Mouse (Mus musculus) adrenal gland (tissue): Measurements from ENCODE around the gene Xpr1.

Experiments used
- intact Hi-C: fragments of 180-260 bp; cut with DNase I; formaldehyde crosslinking; loops from one replicate; pipeline ENCODE4 v1.15.1; 2025
- long read RNA-seq, 2 experiments: library from polyadenylated mRNA; unstranded; transcript quantifications; one replicate each; pipeline ENCODE4 v2.0.0; 2020; ENCODE audit warnings: borderline replicate concordance in 1 of 2; ENCODE audit not compliant: insufficient replicate concordance in 1 of 2

The Xpr1 gene
- long read RNA-seq, experiment 1, partial matches to known transcripts, result 1 of 4 reads
- long read RNA-seq, experiment 1, other reads (novel, unspliced or antisense), result 3 of 4 reads
- long read RNA-seq, experiment 2, partial matches to known transcripts, result 1 of 5 reads
- long read RNA-seq, experiment 2, other reads (novel, unspliced or antisense), result 3 of 5 reads

GRCm38 (mm10) chr1:155416701-155417677 lies at the start of gene Xpr1:
Gene Xpr1 (minus strand): TSS chr1:155417415.
- intact Hi-C loops, result no loop called here

- intact Hi-C loops, result no loop called here
Observed at GRCm38 (mm10) chr1:155463442-155463841, 46.2 kb upstream of the Xpr1 start.

DNA sequence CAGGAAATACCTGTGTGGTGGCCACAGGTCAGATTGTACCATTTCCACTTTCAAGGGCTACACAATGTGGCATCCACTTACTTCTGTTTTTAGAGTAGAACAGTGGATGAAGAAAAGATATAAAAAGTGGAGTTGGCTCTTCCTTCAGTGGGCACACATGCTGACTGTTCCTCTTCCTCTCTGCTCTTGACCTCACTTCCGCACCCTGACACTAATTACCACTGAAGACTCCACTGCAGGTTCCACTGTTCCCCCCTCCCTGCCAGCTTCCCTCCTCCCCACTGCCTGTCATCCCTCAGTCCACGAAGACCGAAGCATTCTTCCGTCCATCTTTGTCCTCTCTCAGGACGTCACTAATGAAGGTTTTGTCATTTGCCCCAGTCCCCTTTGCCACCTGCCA lies 45.4 kb upstream of the Xpr1 start:
- intact Hi-C loops, result no loop called here

DNA sequence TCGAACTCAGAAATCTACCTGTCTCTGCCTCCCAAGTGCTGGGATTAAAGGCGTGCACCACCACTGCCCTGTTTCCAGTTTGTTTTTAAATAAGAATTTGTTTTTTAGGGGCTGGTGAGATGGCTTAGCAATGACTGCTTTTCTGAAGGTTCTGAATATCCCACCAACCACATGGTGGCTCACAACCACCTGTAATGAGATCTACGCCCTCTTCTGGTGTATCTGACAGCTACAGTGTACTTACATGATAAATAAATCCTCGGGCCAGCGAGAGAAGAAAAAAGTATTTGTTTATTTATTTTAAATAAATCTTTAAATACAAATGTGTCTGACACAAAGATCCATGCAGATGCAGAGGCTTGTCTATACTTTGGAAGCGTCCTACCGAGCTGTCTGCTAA lies 40.3 kb upstream of the Xpr1 start:
- intact Hi-C loops, result no loop called here

DNA sequence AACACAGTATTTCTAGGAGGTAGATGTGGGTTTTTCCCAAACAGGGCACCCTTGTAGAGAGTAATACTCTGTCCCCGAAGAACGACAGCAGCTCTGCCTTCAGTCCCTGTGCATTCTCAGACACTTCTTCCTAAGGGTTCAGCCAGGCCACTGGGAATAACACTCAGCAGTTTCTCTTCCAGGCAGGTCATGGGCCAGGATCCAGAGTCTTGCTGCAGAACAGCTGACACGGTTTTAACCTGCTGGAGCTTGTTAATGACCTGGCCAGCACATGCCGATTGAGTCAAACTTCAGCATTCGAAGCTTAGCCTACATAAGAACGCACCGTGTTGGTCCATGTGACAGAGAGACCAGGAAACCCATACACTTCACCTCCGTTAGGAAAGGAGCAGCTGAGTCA lies 36.0 kb upstream of the Xpr1 start:
- intact Hi-C loops, result no loop called here

- intact Hi-C loops, result no loop called here
Observed at GRCm38 (mm10) chr1:155448932-155449331, 31.7 kb upstream of the Xpr1 start.

DNA sequence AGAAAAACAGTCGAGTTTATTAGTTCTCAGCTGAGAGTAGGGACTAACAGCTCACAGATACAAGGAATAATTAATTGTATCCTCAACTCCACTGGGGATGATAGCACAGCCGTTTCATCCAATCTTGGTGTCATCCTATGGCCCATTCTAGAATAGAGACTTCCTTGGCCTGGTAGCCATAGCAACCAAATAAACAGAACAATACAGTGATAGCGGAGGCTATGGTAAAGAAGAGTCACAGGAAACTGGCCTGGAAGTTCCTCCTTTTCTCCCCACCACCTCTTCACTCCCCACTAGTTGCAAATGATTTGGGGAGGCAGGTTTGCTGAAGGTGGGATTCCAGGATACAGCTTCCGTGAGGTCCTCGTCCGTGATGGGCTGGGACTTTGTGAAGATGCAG lies 30.1 kb upstream of the Xpr1 start:
- intact Hi-C loops, result no loop called here

GRCm38 (mm10) chr1:155443115-155443514 lies 25.9 kb upstream of the Xpr1 start:
- intact Hi-C loops, result no loop called here

GRCm38 (mm10) chr1:155442521-155443001 lies 25.3 kb upstream of the Xpr1 start:
- intact Hi-C loops, result no loop called here

DNA sequence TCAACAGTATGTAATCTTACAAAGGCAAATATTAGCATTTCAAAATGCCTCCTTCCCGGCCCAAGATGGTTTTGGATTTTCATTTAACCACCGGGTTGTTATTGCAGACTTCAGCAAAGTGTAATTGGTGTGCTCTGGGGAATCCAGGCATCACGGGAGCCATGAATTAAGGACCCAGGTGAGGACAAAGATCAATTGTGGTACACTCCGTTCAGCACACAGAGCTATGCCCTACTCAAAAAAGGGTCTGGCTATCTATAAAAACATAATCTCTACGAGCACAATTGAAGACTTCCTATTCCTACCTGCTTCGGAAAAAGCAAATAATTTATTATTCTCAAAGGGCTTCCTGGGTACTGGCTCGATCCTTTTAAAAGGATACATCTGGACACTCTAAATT lies 22.3 kb upstream of the Xpr1 start:
- intact Hi-C loops, result no loop called here

- intact Hi-C loops, result no loop called here
Observed at GRCm38 (mm10) chr1:155438525-155438924, 21.3 kb upstream of the Xpr1 start.

DNA sequence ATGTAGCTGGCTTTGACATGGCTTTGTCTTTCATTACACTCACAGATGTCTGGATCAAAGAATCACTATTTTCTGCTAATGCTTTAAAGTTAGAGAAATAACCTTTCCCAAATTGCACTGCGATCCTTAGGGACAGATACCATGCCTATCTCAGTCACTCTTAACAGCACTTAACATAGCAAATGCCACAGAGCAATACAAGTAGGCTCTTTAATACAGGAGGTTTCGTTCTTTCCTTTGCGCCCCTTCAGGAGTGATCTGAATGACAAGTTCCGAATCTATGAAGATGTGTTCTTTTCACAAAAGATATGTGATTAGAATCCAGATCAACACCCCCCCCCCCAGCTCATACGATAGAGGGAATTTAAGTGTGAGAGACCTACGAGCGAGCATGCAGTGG lies 12.1 kb upstream of the Xpr1 start:
- intact Hi-C loops, result no loop called here

DNA sequence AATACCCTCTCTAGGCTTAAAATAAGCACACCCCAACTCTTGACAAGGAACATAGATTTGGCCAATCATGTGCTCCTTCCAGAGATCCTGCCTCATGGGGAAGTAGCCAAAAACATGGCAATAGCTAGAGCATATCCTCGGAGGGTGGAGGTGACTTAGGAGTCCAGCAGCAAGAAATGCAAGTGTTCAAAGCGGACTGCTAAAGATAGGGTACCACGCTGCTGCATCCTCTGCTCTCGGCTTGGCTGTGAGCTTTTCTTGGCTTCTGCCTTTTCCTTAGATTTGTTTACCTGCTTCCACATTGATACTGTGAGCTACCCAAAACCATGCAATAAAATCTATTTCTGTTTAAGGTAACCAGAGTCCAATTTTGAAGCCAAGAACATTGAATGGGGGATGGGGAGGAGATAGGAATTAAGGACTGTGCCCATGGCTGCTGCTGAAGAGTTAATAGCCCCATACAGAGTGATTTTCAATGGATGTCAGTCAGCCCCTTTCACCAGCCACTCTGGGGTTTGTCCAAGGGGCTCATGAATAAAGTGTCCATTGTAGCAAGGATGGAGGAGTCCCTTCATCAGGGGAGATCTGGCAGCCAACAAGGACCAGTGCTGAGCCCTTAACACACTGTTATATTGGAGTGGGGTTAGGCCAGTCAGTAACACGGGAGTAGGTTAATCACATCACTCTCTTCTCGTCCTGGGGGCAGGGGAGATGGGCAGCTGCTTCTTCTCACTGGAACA lies 10.1 kb upstream of the Xpr1 start:
- intact Hi-C loops, result no loop called here

- intact Hi-C loops, result no loop called here
Observed at GRCm38 (mm10) chr1:155425743-155426315, 8.6 kb upstream of the Xpr1 start.

- intact Hi-C loops, result no loop called here
Observed at GRCm38 (mm10) chr1:155425285-155425684, 8.1 kb upstream of the Xpr1 start.

DNA sequence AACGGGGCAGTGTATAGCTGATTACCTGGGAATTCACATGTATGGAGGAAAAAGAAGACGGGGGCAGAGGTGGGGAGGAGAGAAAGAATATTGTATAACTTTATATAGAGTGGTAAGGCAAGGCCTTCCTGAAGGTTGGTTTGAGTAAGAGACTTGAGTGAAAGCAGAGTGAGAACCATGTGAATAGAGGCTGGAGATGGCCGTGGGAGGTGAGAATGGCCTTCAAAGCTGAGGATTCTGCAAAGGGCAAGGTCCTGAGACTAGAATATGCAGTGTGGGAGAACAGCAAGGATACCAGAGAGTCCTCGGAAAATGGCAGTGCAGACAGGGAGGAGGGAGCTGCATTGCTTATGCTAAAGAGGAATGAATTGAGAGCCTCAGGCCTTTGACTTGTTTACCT lies 6.6 kb upstream of the Xpr1 start:
- intact Hi-C loops, result loop anchor here (5.0 kb wide), 1 partner anchor 108 kb away; no protein-coding TSS in a partner anchor

DNA sequence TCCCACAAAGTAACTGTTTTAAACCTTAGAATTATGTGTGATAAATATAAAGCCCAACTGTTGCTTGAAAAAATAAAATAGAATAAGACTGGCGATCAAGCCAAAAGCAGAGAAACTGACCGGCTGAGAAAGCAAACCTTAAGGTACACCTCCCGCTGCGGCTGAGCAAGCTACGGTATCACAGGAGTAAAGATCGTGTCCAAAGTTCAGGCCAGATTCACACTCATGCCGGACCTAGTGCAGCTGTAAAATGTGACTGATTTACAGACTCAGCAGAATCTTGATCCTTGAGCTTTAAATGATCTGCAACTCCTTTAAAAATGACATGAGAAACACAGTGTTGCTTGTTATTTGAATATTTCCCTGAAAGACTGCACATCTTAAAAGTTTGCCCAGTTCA lies 4.8 kb upstream of the Xpr1 start:
- intact Hi-C loops, result loop anchor here (5.0 kb wide), 1 partner anchor 110 kb away; no protein-coding TSS in a partner anchor

DNA sequence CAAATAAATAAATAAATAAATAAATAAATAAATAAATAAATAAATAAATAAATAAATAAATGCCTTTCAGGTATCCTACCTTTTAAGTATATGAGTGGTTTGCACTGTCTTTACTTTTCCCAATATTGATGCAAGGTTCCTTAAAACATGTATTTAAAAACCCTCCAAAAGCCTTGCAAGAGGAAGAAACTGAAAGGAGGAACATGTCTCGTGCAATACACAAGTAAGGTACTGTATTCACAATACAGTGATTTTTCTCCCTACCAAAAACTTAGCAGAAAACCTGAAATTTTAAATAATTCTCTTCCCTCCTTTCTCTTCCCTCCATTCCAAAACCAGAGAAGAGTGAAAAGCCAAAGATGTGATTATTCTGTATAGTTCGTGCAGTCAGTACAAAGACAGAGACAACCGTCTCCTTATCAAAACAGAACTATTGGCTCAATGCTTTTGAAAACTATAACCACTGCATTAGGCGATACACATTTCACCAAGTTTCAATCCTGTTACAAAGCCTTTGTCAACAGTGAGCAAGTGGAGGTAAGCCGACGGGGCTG lies 991 bp downstream of the Xpr1 start:
- intact Hi-C loops, result no loop called here

- intact Hi-C loops, result no loop called here
Observed at GRCm38 (mm10) chr1:155415421-155415820, 1.8 kb downstream of the Xpr1 start.

DNA sequence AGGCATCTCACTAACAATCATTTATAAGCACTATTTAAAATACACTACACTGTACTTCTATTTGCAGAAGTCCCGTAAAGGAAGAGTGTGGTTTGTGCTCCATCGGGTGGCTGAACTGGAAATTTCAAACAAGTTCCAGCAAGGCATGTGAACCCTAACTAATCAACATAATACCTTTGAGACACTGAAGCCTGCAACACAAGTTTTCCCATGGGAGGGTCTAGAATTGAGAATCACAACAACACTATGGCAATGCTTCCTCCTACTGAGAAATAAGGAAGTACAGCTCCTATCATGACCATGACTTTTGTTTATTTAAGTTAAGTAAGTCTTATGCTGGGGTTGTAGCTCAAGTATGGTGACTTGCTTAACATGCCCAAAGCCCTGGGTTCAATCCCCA lies 4.5 kb downstream of the Xpr1 start:
- intact Hi-C loops, result no loop called here

DNA sequence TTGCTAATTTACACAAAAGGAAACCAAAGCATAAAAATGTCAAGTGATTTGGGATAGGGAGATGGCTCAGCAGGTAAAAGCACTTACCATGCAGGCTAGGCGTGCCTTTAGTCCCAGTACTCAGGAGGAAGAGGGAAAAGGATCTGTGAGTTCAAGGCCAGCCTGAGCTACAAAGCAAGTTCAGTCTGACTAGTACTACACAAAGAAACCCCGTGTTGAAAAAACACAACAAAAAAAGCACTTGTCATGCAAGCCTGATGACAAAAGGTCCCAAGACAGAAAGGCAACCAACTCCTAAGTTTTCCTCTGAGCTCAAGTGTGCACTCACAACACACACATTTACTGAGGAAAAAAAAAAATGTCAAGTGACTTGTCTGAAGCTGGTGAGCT lies 8.6 kb downstream of the Xpr1 start:
- intact Hi-C loops, result no loop called here
